Mouse (Mus musculus): ENCODE measurements around the gene Fancc.

- TF ChIP-seq CTCF (IDR thresholded peaks at IDR 0.05; ENCODE audit: borderline replicate concordance, insufficient read depth, low read depth, low read length) (no peak), POLR2A (IDR thresholded peaks at IDR 0.05; ENCODE audit: borderline replicate concordance, insufficient read depth, low read length) (no peak)
Observed at GRCm38 (mm10) chr13:63486791-63487706, 10.0 kb downstream of the Fancc start.
